Mouse (Mus musculus): ENCODE measurements around the gene Fcor.

DNA sequence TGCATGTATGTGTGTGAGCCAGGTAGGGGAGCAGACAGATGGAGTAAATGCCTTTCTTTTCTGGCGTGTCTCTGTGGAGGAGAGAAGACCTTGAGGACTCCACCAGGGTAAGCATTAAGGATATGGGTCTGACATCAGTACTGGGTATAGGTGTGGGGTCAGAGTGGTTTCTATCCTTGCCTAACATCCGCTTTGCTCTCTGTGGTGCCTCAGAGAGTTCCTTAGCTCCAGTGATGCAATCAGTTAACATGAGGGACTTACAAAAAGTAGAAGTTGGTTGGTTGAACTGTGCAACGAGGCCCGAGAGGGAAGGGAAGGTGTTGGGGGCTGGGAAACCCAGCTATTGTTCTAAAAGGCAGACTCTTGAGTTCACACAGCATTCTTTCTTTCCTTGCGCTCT is 7.8 kb downstream of the Fcor start:
- TF ChIP-seq POLR2A (IDR thresholded peaks at IDR 0.05; ENCODE audit: low read depth, low read length): no peak
- no peak for TF ChIP-seq CTCF (IDR thresholded peaks at IDR 0.05; ENCODE audit: extremely low read depth, insufficient read depth, insufficient read length, insufficient replicate concordance)
